Mouse (Mus musculus) heart, adult 2 months (tissue): ENCODE measurements around the gene Usp33.

Experiments used
- CTCF ChIP-seq: fragments of 200-600 bp; IDR thresholded peaks from 2 replicates; pipeline ENCODE4 v1.8.1; 2022; ENCODE audit warnings: antibody characterized with exemption, mild to moderate bottlenecking, moderate library complexity
- EP300 ChIP-seq: fragments of 200-500 bp; IDR thresholded peaks from 2 replicates; pipeline ENCODE4 v1.6.1; 2011; ENCODE audit warnings: low read depth, low read length, control low read depth; ENCODE audit not compliant: insufficient read depth
- POLR2A ChIP-seq: fragments of 200-500 bp; IDR thresholded peaks from 2 replicates; pipeline ENCODE4 v1.6.1; 2011; ENCODE audit warnings: mild to moderate bottlenecking, low read depth, low read length, control low read depth; ENCODE audit not compliant: insufficient read depth

DNA sequence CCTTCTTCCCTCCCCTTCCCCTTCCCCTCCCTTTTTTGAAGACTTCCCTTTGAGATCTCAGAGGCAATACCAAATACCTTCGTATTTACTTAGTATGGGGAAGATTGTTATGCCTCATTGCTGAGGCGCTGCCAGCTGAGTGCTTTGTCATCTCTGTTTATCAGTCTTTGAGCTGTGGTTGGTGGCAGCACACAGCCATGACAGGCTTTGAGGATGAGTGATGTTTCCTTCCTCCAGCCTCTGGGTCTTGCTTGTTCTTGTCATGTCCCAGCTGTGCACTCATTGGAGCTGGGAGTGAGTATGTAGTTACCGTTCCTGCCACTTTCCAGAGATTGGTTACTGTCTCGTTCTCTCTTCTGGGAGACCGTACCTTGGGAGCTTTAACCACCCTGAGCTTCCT lies 9.1 kb downstream of the Usp33 start:
- TF ChIP-seq CTCF (no peak), POLR2A (no peak), EP300 (no peak)
